Mouse (Mus musculus) frontal cortex, adult (tissue): ENCODE measurements around the gene Bcat2.

Experiments
- ATAC-seq: cut with Nextera tagmentation; 2 replicates; pipeline ENCODE4 v1.9.2; 2017; ENCODE audit warnings: mild to moderate bottlenecking, moderate library complexity, mixed read lengths; ENCODE audit not compliant: low TSS enrichment

Gene Bcat2

GRCm38 (mm10) chr7:45626571-45627076 lies 56.7 kb downstream of the Bcat2 start:
- no peak for ATAC-seq

GRCm38 (mm10) chr7:45627261-45627660 lies 57.3 kb downstream of the Bcat2 start, which contains the start of gene Rasip1:
Rasip1 (plus strand) TSS chr7:45627488.
- ATAC-seq = no peak

GRCm38 (mm10) chr7:45628364-45629294 lies 58.7 kb downstream of the Bcat2 start:
- ATAC-seq = peak; percentile 68; the same call in 1 of the 2 replicates

- ATAC-seq = no peak
Observed at GRCm38 (mm10) chr7:45630064-45630907, 60.3 kb downstream of the Bcat2 start.

- ATAC-seq = 0 out of 2 replicates have a peak, but pooled peaks have one; percentile 31
Observed at GRCm38 (mm10) chr7:45632499-45632898, 62.5 kb downstream of the Bcat2 start.

GRCm38 (mm10) chr7:45634946-45635681 lies 65.2 kb downstream of the Bcat2 start:
- no peak for ATAC-seq

- ATAC-seq = no peak
Observed at GRCm38 (mm10) chr7:45635711-45636688, 66.0 kb downstream of the Bcat2 start.

GRCm38 (mm10) chr7:45637710-45638109 lies 67.8 kb downstream of the Bcat2 start:
- ATAC-seq = no peak

- ATAC-seq = peak; percentile 92
Observed at GRCm38 (mm10) chr7:45638623-45639401, 68.9 kb downstream of the Bcat2 start.
